Mouse (Mus musculus) layer of hippocampus, postnatal 36 days (tissue): Measurements from ENCODE around the gene Hpse2. TPM values are rescaled to one million over a fixed set of nuclear protein-coding genes. Genes with fewer than 3 reads are reported as not detected.

Experiments
- total RNA-seq, 2 experiments: library from RNA; stranded (reverse); gene quantifications; 2 replicates each; pipeline ENCODE4 v1.2.3; 2021

Hpse2 gene
- total RNA-seq, 2 experiments from 2014 or later, result 0.20 to 0.40 TPM

Other genes with a start within 250 kb of the Hpse2 start
- 100 to 1,000 TPM; 106 to 110 TPM for gene Cnnm1, start 52.1 kb upstream of the Hpse2 start, total RNA-seq
- gene Got1, start 136.2 kb upstream of the Hpse2 start, total RNA-seq, result 100 to 1,000 TPM; 308 to 355 TPM
- gene Nkx2-3, start 224.0 kb upstream of the Hpse2 start, total RNA-seq, result not detected